Comparison of ENCODE assay signal across 20 mouse cellular contexts in the genomic region with DNA sequence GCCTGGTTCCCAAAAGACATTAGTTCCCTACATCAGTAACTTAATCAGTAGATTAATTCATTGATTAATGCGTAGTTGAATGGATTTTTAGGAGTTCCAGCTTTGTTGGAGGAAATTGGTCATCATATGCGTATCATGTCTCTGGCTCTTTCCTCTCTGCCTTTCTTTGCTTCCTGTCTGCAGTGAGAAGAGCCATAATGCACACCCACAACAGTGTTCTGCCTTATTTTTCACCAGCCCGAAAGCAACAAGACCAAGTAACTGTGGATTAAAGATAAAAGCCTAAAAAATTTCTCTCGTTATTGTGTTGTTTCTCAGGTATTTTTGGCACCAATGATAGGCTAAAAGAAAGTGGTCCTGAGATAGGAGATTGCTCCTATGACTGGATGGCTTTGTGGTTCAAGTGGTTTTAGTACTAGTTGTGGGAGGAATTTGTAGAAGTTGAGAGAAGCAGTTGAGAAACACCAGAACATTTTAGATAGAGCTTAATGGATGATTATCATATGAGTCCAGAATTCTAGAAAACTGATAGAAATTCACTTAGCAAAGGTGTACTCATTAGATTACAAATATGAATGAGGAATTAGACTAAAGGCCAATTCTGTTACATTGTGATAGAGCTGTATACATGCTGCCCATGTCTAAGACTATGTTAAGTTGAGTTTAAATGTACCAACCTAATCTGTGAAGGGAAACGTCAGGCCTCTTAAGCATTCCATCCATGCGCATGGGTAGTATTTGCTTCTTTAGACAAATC.
DNase-seq lines count a peak whose midpoint lies in the region; ATAC-seq lines count a peak whose summit lies in the region.
"Had no signal": no experiment of that assay in that cellular context is flagged by ENCODE, and none has a peak within 500 bp of the region (broad histone marks: within the 10 kb centered on the region; RNA-seq: fewer than 3 reads in every experiment).

No protein-coding gene starts in this region.

- no peak for DNase-seq in liver, embryonic 11.5 days (ENCODE audit: low spot score)
- no peak for DNase-seq in liver
- no peak for DNase-seq in spleen, adult 12 weeks (ENCODE audit: low spot score)
- no peak for DNase-seq in cerebellum, postnatal 25 days
- DNase-seq in layer of hippocampus, postnatal 25 days (ENCODE audit: extremely low spot score in 1 of 2, low spot score in 1 of 2), result no peak
- DNase-seq: adrenal gland, adult 8-10 months; adrenal gland, postnatal 36 days; cerebellum, adult 11-12 months; cerebellum, adult 9-11 months; forebrain, postnatal 0 days; gastrocnemius, postnatal 14 days; heart, adult 2 months had no signal

- WGBS in liver, embryonic 11.5 days, result 69% methylated on average over 6 of the region's 6 CpGs
- whole genome bisulfite sequencing in liver, embryonic 15.5 days (ENCODE audit: insufficient replicate concordance), result 44% methylated on average over 6 of the region's 6 CpGs

- no peak overlapping the region for H3K4me3 ChIP-seq in liver, embryonic 11.5 days (ENCODE audit: low read depth, low read length)
- no peak overlapping the region for H3K4me3 ChIP-seq in liver, embryonic 15.5 days (replicated peaks)
- H3K4me3 ChIP-seq: embryonic facial prominence, embryonic 12.5 days; forebrain, embryonic 12.5 days; heart, adult 2 months; hindbrain, embryonic 10.5 days had no signal

- peak overlapping the region; percentile 15; the same call in 1 of the 2 replicates for H3K27ac ChIP-seq in liver, embryonic 11.5 days (ENCODE audit: low read depth, low read length)
- peak overlapping the region; percentile 48; the same call in 1 of the 2 replicates for H3K27ac ChIP-seq in liver, embryonic 15.5 days (replicated peaks)
- H3K27ac ChIP-seq: embryonic facial prominence, embryonic 12.5 days; forebrain, embryonic 12.5 days; heart, adult 2 months; hindbrain, embryonic 10.5 days; hindbrain, embryonic 14.5 days had no signal

- H3K27me3 ChIP-seq in liver, embryonic 11.5 days (replicated peaks; ENCODE audit: control insufficient read depth, insufficient read depth, low read length), result no peaks in the 10 kb centered on the region
- no peaks in the 10 kb centered on the region for H3K27me3 ChIP-seq in liver, embryonic 15.5 days
- H3K27me3 ChIP-seq: embryonic facial prominence, embryonic 12.5 days; forebrain, embryonic 12.5 days had no signal

- H3K36me3 ChIP-seq in liver, embryonic 11.5 days (ENCODE audit: control insufficient read depth, insufficient read depth, low read length), result no peaks in the 10 kb centered on the region
- peaks cover 15% of the 10 kb centered on the region; the same call in 1 of the 2 replicates for H3K36me3 ChIP-seq in liver, embryonic 15.5 days (replicated peaks)
- H3K36me3 ChIP-seq: embryonic facial prominence, embryonic 12.5 days; forebrain, embryonic 12.5 days had no signal

- no peaks in the 10 kb centered on the region for H3K4me1 ChIP-seq in liver, embryonic 11.5 days (replicated peaks; ENCODE audit: control insufficient read depth, insufficient read depth, low read length)
- peaks cover 9% of the 10 kb centered on the region for H3K4me1 ChIP-seq in liver, embryonic 15.5 days (replicated peaks)
- H3K4me1 ChIP-seq: embryonic facial prominence, embryonic 12.5 days; forebrain, embryonic 12.5 days; hindbrain, embryonic 10.5 days had no signal

- ATAC-seq in liver, embryonic 11.5 days (replicated peaks; ENCODE audit: low FRiP score), result peak; percentile 88
- ATAC-seq in erythroid progenitor cell, adult 5-6 weeks (replicated peaks; ENCODE audit: low FRiP score, poor library complexity, severe bottlenecking), result peak; percentile 49; the same call in 1 of the 2 replicates
- peak; percentile 87 for ATAC-seq in liver, embryonic 15.5 days (ENCODE audit: insufficient read depth)
- ATAC-seq in megakaryocyte-erythroid progenitor cell, adult 5-6 weeks (replicated peaks; ENCODE audit: low FRiP score, low TSS enrichment, poor library complexity, severe bottlenecking), result peak; percentile 94
- ATAC-seq: forebrain, postnatal 0 days had no signal

- H3K9ac ChIP-seq in liver, embryonic 11.5 days (ENCODE audit: low read depth, low read length), result no peak overlapping the region
- no peak overlapping the region for H3K9ac ChIP-seq in liver, embryonic 15.5 days
- H3K9ac ChIP-seq: embryonic facial prominence, embryonic 12.5 days; forebrain, embryonic 12.5 days; forebrain, postnatal 0 days; hindbrain, embryonic 14.5 days had no signal

- H3K4me2 ChIP-seq in liver, embryonic 11.5 days, result no peak overlapping the region
- no peak overlapping the region for H3K4me2 ChIP-seq in liver, embryonic 15.5 days
- H3K4me2 ChIP-seq: embryonic facial prominence, embryonic 12.5 days; forebrain, embryonic 12.5 days; heart, embryonic 11.5 days; hindbrain, embryonic 14.5 days had no signal

- H3K9me3 ChIP-seq in liver, embryonic 11.5 days (ENCODE audit: control insufficient read depth, low read length), result no peaks in the 10 kb centered on the region
- H3K9me3 ChIP-seq in liver, embryonic 15.5 days (replicated peaks), result no peaks in the 10 kb centered on the region
- H3K9me3 ChIP-seq: embryonic facial prominence, embryonic 12.5 days; forebrain, embryonic 12.5 days; hindbrain, embryonic 10.5 days had no signal
